Mouse (Mus musculus) hindbrain, postnatal 0 days (tissue): ENCODE results near the gene Gm11146. TPM values are rescaled to one million over a fixed set of nuclear protein-coding genes. Genes with fewer than 3 reads are reported as not detected.

Experiments used
- ATAC-seq: fragments of 200-750 bp; cut with Nextera tagmentation; 2 replicates; pipeline ENCODE4 v1.8.0; 2017; ENCODE audit warnings: mild to moderate bottlenecking, moderate TSS enrichment, moderate library complexity
- DNase-seq: peaks from one replicate; pipeline ENCODE4 v3.0.0-alpha.2; 2015; ENCODE audit warnings: low spot score
- H3K27ac ChIP-seq: fragments of 300-500 bp; sonication (generic); 2 replicates; pipeline ENCODE4 v1.5.1; 2014; ENCODE audit warnings: mild to moderate bottlenecking
- H3K27me3 ChIP-seq: fragments of 300-500 bp; sonication (generic); 2 replicates; pipeline ENCODE4 v1.6.1; 2014; ENCODE audit warnings: low read length, mixed read lengths; ENCODE audit not compliant: insufficient read depth
- H3K36me3 ChIP-seq: fragments of 300-500 bp; sonication (generic); 2 replicates; pipeline ENCODE4 v1.6.1; 2014; ENCODE audit warnings: low read length, mixed read lengths; ENCODE audit not compliant: insufficient read depth
- H3K4me1 ChIP-seq: fragments of 300-500 bp; sonication (generic); 2 replicates; pipeline ENCODE4 v1.6.1; 2014; ENCODE audit warnings: antibody characterized with exemption, low read length, mixed read lengths; ENCODE audit not compliant: insufficient read depth
- H3K4me2 ChIP-seq: fragments of 300-500 bp; sonication (generic); 2 replicates; pipeline ENCODE4 v1.6.1; 2014; ENCODE audit warnings: low read depth, mild to moderate bottlenecking, low read length, moderate library complexity, mixed read lengths
- H3K4me3 ChIP-seq: fragments of 300-500 bp; sonication (generic); 2 replicates; pipeline ENCODE4 v1.5.1; 2014; ENCODE audit warnings: low read length
- H3K9ac ChIP-seq: fragments of 300-500 bp; sonication (generic); replicated peaks from 2 replicates; pipeline ENCODE4 v1.6.1; 2014; ENCODE audit warnings: mild to moderate bottlenecking, low read length, moderate library complexity, mixed read lengths
- H3K9me3 ChIP-seq: fragments of 300-500 bp; sonication (generic); 2 replicates; pipeline ENCODE4 v1.6.1; 2016; ENCODE audit warnings: low read length, mixed read lengths
- CTCF ChIP-seq: IDR thresholded peaks from 2 replicates; pipeline ENCODE4 v1.5.1; 2016; ENCODE audit warnings: antibody characterized with exemption, control low read depth, low read depth
- WGBS: fragments of 180-500 bp; shearing (Covaris S2); extraction: QIAGEN DNeasy Blood & Tissue Kit; methylation state at CpG from one replicate; pipeline ENCODE4 v1.1.7; 2014; 5-methylcytosine and 5-hydroxymethylcytosine counted together
- microRNA counts: library from miRNA; unstranded; fragments of <30 nt; microRNA quantifications from one replicate; lab custom pipeline; 2015
- microRNA-seq, 2 experiments: library from miRNA; unstranded; fragments of <30 nt; microRNA quantifications; one replicate each; pipeline ENCODE4; 2016
- polyA plus RNA-seq: library from polyadenylated mRNA; unstranded; fragments of >200 nt; fragmentation: Nextera tagmentation; extraction: Ambion mirVana; gene quantifications from 2 replicates; pipeline ENCODE4 v1.2.1, GENCODE M21; 2015
- total RNA-seq: library from RNA; depleted of rRNA; stranded (reverse); fragments of >200 nt; gene quantifications from 2 replicates; pipeline ENCODE4 v1.2.3, GENCODE M21; 2014

Gene Gm11146
- total and polyA plus RNA-seq, 2 experiments from 2014 or later = not detected

GRCm38 (mm10) chr16:77569457-77569856 lies 32.4 kb downstream of the Gm11146 start:
- Histone ChIP-seq H3K36me3 (no peaks in the 10 kb centered on the region), H3K27ac (no peak overlapping the region), H3K27me3 (no peaks in the 10 kb centered on the region), H3K9me3 (no peaks in the 10 kb centered on the region), H3K4me2 (no peak overlapping the region), H3K9ac (no peak overlapping the region), H3K4me3 (no peak overlapping the region), H3K4me1 (0 out of 2 replicates have a peak, but pooled peaks cover 3% of the 10 kb centered on the region)
- ATAC-seq (no peak), DNase-seq (no peak)
- WGBS = 80% methylated on average over 8 of the region's 8 CpGs
- no peak for TF ChIP-seq CTCF

- H3K4me1 ChIP-seq = 0 out of 2 replicates have a peak, but pooled peaks cover 3% of the 10 kb centered on the region
- H3K4me2 ChIP-seq = no peak overlapping the region
- H3K4me3 ChIP-seq = no peak overlapping the region
- H3K9me3 ChIP-seq = no peaks in the 10 kb centered on the region
- no peak overlapping the region for H3K27ac ChIP-seq
- H3K36me3 ChIP-seq = no peaks in the 10 kb centered on the region
- H3K27me3 ChIP-seq = no peaks in the 10 kb centered on the region
- WGBS = 79% methylated on average over 3 of the region's 3 CpGs
- no peak overlapping the region for H3K9ac ChIP-seq
- ATAC-seq = no peak
- no peak for TF ChIP-seq CTCF
- DNase-seq = no peak
Measured at GRCm38 (mm10) chr16:77568384-77568783, 33.5 kb downstream of the Gm11146 start.

- WGBS = 85% methylated on average over 3 of the region's 3 CpGs
- H3K27me3 ChIP-seq = no peaks in the 10 kb centered on the region
- H3K27ac ChIP-seq = no peak overlapping the region
- no peak overlapping the region for H3K4me2 ChIP-seq
- H3K4me1 ChIP-seq = no peaks in the 10 kb centered on the region
- DNase-seq (no peak), ATAC-seq (no peak)
- TF ChIP-seq CTCF = no peak
- H3K9ac ChIP-seq = no peak overlapping the region
- no peaks in the 10 kb centered on the region for H3K36me3 ChIP-seq
- no peak overlapping the region for H3K4me3 ChIP-seq
- H3K9me3 ChIP-seq = no peaks in the 10 kb centered on the region
Measured at GRCm38 (mm10) chr16:77562852-77563251, 39.0 kb downstream of the Gm11146 start.

- Histone ChIP-seq H3K9me3 (no peaks in the 10 kb centered on the region), H3K4me1 (no peaks in the 10 kb centered on the region), H3K4me2 (no peak overlapping the region), H3K27ac (no peak overlapping the region), H3K4me3 (no peak overlapping the region), H3K9ac (no peak overlapping the region), H3K27me3 (no peaks in the 10 kb centered on the region), H3K36me3 (no peaks in the 10 kb centered on the region)
- WGBS = 84% methylated on average over 10 of the region's 10 CpGs
- DNase-seq (no peak), ATAC-seq (no peak)
- no peak for TF ChIP-seq CTCF
Measured at GRCm38 (mm10) chr16:77556446-77557105, 45.3 kb downstream of the Gm11146 start.

GRCm38 (mm10) chr16:77551051-77551450 lies 50.8 kb downstream of the Gm11146 start:
- no peaks in the 10 kb centered on the region for H3K9me3 ChIP-seq
- TF ChIP-seq CTCF = no peak
- no peaks in the 10 kb centered on the region for H3K27me3 ChIP-seq
- H3K9ac ChIP-seq = no peak overlapping the region
- H3K36me3 ChIP-seq = no peaks in the 10 kb centered on the region
- H3K4me2 ChIP-seq = no peak overlapping the region
- DNase-seq = no peak
- H3K27ac ChIP-seq = no peak overlapping the region
- WGBS = 50% methylated on average over 3 of the region's 3 CpGs
- H3K4me3 ChIP-seq = no peak overlapping the region
- no peak for ATAC-seq
- no peaks in the 10 kb centered on the region for H3K4me1 ChIP-seq

MicroRNA genes within 50 kb of the gene (microRNA counts, 519-probe panel; counts per million panel counts)
- microRNA mmu-miR-125b-5p (lab: Ali Mortazavi, UCI) (8,853 counts per million, percentile 100 among the panel's probes with 10 or more counts), microRNA mmu-miR-99a (lab: Ali Mortazavi, UCI) (6,253 counts per million, percentile 95 among the panel's probes with 10 or more counts)

Small RNAs within 50 kb of the gene (microRNA-seq; reads per million reads assigned to microRNA genes)
- gene Mir125b-2 = 2,740 to 2,871 reads per million in 2 experiments
- gene Mir99a = 167,670 to 178,908 reads per million in 2 experiments
- gene Mirlet7c-1 = 345 to 483 reads per million in 2 experiments
